Mouse (Mus musculus) heart, adult 11 months (tissue): ENCODE results near the gene Mctp2.
A peak's percentile ranks its signal among the peaks of the same experiment; 100 is the strongest.

Experiments used
- DNase-seq: peaks from one replicate; pipeline ENCODE4 v3.0.0; 2022

The Mctp2 gene

DNA sequence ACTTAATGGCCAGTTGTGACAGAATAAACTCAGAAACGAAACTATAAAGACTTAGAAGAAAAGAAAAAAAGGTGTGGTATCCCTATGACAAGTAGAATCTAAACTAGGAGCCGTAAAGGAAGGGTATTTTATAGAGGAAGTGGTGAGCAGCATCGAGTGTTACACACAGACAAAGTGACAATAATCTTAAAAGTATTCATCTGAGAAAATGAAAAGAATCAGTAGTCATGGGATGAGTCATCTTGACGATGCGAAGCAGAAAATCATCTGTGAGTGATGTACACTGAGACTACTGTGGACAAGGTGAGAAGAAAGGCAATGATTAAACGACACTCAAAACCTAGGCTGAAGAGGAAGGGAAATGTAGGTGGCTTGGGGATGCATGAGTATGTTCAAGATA lies 36.4 kb downstream of the Mctp2 start:
- no peak for DNase-seq

DNA sequence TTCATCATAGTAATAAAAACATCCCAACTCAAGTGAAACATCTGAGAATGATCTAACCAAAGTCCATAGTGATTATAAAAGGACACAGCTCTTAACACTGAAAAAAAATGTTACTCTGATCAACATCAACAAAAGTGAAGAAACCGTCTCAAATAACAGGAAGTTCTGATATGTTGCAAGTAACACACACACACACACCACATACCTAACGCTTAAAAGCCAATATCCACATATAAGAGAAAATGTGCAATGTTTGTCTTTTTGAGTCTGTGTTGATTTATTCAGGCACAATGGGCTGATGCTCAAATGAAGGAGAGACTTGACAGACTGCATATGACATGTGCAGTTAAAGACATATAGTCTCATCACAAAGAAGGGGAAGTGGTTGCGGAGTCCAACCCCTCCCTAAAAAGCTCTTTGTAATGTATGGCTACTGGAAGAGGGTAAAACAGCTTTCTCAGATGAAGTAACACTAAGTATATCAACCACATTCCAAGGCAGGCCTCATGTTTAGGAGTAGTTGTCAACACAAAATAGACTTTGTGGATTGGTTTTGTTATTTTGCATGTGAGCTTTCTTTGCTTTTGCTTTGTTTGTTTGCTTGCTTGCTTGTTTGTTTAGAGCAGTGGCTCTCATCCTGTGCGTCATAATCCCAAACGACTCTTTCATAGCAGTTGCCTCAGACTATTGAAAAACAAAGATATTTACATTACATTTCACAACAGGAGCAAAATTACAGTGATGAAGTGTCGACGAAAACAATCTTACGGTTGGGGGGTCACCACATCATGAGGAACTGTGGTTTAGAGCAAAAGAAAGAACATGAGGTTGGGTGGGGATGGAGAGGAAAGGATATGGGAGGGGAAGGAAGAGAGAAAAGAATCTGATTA lies 45.4 kb downstream of the Mctp2 start:
- DNase-seq = no peak

DNA sequence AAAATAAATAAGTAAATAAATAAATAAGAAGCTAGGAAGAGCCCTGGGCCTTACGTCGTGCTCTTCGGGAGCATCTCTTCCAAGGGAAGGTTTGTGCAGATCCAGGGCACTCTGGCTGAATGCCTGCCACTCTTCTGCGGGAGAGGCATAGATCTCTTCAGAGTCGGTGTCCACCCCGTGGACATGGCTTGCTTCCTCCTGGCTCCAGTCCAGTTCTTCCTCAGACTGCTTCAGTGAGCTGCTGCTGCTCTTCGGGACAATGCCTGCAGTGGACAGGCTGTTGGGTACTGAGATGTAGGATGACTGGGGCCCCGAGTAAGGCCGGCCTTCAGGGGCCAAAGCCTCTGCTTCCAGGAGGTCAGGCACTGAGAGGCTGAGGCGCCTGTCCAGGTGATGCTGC lies 47.4 kb downstream of the Mctp2 start:
- no peak for DNase-seq

DNA sequence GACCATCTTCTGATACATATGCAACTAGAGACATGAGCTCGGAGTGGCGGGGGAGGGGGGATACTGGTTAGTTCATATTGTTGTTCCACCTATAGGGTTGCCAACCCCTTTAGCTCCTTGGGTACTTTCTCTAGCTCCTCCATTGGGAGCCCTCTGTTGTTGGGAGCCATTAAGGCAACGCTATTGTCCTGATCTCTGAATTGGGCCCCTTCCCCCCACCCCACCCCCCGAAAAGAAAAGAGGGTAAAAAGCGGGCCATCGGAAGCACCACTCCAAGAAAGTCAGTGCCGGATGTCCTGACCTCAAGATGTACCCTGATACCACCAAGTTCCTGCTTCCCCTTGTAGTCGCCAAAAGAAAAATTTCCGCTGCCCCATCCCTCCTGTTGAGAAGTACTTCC lies 56.1 kb downstream of the Mctp2 start:
- DNase-seq = peak; percentile 72

DNA sequence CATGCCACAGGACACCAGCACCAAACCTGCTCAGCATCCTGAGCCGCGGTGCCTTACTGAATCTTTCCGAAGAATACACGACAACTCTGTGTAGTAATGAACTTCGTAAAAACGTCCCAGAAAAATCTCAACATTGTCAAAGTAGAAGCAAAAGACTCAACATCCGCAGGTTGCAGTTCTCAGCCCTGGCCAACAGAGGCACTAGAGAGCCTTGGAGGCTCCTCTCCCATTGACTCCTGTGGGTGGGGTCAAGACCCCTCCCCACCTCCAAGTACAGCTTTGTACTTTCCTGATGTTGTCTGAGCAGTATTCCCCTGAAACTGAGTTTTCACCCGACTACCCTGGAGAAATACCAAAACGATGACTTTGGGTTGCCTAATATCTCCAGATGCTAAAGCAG lies 65.1 kb downstream of the Mctp2 start:
- no peak for DNase-seq

DNA sequence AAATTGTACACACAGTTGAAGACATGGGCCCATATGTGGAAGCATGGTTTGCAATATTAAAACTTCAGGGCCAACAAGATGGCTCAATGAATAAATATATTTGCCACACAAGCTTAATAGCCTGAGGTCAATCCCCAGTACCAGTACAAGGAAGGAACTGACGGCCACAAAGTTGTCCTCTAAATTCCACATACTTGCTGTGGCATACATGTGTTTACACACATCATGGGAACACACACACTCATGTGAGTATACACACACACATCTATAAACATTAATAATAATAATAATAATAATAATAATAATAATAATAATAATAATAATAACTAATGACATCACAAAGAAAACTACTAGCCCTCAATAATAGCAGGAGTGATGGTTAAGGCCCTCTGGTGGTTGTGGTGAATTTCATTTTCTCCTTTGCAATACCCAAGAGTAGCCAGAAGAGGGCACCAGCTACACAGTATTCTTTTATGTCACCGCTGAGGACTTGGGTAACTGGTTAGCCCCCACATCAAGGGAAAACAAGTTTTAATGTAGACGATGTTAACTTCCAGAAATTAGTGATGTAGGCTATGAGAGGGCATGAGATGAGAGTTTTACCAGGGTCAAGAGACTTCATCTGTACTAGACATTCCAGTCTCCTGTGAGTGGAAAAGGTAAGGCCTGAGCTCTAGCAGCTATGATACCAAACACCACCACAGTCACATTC lies 66.5 kb downstream of the Mctp2 start:
- peak; percentile 85 for DNase-seq

DNA sequence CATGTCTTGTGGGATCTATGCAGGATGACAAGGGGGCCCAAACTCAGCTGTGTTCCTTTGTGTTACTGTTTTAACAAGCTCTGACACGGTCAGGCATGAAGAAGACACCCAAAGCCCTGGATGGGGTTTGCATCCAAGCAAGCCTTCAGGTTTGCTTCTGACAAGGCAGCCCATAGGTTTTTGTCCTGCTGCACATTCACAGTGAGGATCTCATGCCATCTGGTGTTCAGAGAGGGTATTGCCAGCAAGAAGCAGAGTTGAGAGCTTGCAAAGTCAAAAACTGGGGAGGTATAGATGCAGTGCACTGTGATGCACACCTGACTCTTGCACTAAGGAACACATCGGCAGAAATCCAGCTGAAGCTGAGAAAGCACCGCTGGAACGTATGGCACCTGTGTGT lies 67.8 kb downstream of the Mctp2 start:
- peak; percentile 89 for DNase-seq

DNA sequence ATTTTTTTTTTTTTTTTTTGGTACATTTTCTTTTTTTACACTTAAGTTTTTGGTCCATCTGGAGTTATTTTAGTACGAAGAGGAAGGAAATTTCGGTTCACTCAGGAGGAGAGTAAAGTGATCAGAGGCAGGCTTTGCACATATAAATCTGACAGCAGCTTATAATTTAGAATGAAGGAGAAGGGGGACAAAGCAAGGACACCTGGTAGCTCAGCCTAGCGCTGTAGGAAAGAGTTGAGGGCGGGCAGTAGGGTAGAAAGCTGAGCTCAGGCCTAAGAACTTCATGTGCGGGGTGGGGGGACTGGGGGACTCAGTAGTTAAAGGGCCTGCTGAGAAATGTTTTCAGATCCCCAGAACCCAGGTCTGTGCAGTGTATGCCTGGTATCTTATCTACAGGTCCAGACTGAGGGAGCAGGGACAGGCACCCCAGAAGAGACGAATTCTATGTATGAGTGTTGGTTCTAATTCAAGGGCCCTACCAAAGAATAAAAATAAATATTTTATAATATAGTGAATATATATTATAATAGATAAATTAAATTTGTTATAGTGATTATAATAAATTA lies 71.9 kb downstream of the Mctp2 start:
- DNase-seq = no peak

DNA sequence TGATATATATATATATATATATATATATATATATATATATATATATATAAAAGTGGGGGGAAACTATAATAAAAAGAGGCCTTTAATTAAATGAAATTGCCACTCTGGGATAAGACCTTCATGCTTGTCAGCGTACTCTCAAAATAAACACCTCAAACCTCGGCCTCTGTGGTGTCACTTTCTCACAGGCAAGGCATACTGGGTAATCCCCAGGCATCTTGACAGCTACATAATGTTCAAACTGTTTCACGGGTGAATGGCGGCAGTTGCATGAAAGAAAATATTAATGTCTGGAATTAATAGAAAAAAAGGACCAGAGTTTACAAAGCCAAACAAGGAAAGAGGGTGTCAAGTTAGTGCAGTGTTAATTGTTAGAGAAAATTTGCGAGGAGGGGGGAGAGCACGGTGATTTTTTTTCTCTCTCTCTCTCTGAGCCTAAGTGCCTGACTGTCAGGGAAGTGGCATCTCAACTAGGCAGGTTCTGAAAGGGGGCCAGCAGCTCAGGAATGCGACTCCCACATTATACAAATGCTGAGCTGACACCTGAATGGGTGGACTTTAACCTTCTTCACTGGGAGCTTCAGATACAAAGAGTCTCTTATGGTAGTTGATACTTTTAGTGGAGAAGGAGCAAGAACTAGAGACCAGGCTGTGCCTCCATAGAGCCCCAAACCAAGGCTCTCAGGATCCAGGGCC lies 75.1 kb downstream of the Mctp2 start:
- DNase-seq = no peak

DNA sequence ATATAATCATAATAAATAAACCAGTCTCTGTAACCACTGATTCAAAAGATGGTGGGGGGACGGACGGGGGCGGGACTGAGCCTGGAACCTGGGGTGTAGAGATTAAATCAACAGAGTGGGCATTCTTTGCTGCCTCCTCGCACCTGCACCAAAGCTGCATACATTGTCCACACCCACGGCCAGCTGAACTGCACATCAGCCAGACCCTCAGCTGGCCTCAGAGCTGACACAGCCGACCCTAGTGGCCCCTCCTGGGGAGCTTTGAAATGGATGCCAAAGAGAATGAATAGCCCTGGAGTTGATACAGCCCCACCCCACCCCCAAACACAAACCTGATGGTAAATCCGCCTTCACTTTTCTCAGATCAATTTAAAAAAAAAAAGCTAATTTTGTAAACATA lies 76.5 kb downstream of the Mctp2 start:
- no peak for DNase-seq

DNA sequence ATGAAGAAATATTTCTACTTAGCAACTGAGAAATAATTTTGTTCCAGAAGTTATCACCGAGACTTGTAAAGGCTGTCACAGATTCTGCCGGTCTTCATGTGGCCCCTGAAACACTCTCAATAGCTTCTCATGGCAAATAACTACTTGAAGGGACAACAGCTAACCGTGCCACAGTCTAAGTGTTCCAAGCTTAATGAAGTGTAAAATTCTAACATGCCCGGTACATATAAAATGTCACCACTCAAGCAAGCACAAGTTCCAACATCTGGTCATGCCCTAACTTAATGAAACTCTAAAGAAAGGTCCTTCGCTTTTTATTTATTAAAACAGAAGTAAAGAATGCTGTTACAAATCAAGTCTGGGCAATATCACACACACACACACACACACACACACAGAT lies 82.8 kb downstream of the Mctp2 start:
- DNase-seq = no peak

DNA sequence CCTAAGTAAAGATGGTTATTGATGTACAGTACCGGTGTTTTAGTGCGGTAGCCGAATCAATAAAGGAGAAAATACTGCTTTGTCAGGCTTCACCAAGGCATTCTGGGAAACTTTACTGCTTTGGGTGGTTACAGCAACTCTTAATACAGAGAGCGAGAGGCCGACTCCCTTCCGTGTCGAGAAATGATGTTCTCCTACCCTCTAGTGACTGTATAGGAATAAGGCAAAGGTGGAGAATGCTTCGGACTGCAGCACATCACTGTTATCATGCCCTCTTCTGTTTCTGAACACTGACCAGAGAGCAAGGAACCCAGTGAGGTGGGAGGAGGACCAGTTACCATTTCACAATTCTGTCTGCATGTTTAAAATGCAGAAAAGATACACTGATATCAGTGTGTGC lies 83.9 kb downstream of the Mctp2 start:
- DNase-seq = no peak

DNA sequence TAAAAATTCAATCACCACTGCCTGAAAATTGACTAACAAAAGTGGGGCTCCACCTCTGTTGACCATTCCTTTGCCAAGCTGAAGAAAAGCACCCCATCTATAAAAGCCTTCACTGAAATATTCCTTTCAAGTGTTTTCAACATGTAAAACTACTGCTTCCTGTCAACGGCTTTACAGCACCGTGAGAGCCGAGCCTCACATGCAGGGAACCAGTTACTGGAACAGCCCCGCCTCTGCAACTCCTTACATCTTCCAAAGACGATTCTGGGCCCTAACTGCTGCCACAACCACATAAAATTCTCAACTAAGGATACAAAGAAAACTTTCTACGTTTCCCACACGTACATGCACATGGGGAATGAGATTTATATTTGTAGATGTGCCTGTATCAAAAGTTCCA lies 88.4 kb downstream of the Mctp2 start:
- no peak for DNase-seq

DNA sequence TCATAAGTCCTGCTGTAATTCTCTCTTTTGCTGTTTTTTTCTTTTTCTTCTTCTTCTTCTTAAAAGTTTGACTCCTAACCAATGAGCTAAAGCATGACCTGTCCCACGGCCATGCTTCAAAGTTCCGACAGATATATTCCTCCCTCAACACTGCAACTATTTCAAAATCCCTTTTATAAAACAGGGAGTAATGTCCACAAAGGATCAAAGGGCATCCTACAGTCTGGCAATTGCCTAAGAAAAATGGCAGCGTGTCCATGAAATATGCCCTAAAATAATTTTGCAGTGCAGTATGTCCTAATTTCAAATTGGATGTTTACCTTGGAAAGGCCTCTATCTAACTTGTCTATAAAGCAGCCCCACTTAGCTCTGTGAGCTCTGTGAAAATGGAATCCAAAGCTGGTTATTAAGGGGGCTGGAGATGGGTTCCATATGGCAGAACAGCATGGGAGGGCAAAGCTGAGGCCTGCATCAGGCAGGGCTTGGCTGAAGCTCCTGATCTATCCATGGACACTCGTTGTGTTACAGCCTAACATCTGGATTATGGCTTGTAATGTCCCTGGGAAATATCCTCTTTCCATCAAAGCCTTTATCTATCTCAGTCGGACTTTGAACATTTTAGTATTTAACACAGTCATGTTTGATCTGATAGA lies 90.7 kb downstream of the Mctp2 start:
- no peak for DNase-seq

DNA sequence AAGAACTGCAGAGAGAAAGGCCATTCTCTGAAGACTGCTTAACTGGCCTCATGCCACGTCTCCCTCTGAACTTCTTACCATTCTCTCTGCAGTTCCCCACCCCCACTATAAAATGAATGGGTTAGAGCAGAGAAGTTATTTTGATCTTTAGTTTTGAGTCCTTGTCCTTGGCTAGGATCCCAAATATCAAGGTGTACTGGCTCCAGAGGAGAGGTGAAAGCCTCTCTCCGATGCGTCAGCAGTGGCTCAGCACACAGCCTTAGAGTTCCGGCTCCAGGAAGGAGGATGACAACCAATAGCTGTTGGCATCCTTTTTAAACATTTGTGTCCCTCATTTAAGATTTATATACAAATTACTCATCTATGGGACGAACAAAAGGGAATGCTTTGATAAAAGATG lies 96.2 kb downstream of the Mctp2 start:
- DNase-seq = no peak

DNA sequence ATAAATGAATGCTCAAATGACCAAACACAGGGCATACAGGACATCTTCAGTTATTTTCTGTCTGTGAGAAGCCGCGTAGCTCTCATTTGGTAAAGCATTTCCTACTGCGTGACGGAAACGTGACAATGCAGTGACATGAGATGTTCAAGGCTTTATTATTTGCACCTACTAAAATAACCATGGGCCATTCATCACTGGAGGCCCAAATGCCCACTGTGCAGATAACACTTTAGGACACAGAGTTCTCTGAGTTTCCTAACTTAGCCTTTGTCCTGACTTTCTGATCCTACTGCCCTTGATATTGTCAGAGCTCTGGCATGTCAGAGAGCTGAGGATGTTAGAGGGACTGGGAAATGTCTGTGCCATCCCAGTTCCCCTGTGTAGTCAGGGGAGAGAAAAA lies 97.1 kb downstream of the Mctp2 start:
- no peak for DNase-seq

DNA sequence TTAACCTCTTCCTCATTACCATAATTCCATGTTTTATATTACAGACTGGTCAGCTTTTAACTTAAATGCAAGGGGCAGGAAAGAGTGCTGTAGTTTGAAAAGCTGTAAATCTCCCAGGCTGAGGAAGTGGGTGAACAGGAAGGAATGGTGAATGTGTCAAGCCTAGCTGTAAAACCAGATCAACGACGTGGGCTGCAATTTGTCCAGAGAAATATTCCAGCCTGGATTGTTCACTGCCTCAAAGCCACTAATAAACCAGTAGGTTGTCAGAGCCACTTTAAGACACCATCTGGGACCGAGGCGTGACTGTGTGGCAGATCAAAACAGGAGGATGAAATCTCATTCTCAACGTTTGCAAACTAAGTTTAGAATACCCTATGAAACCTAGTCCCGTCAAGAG lies 99.6 kb downstream of the Mctp2 start:
- DNase-seq = no peak

DNA sequence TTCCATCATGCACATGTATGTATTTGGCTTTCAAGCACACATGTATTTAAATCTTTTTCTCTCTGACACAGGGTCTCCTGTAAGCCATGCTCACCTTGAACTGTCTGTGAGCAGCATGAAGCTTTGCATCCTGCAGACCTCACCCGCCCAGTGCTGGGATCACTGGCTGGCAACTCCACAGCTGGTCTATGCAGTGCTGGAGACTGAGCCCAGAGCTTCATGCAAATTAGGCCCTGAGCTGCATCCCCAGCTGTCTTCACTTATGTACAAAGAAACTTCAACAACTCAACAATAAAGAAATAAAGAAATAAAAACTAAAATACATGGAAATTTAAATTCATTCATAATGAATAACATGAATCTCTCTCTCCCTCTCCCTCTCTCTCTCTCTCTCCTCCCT lies 110.7 kb downstream of the Mctp2 start:
- DNase-seq = no peak

DNA sequence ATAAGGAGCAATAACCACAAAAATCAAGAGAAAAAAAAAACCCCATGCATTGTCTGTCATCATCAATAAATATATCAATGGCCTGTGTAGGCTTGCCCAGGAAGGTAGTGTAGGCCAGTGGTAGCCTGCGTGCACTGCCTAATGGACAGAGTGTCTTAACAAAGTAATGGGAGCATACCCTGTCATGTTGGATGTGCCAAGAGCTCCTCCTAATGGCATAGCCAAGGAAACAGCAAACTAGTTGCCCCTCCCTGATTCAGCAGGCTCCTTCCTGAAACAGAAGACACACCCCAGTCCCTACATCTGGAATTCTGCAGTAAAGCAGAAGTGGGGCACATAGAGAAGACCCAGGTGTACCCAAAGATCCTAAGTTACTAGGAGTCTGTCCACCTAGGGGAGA lies 113.1 kb downstream of the Mctp2 start:
- peak; percentile 93 for DNase-seq

DNA sequence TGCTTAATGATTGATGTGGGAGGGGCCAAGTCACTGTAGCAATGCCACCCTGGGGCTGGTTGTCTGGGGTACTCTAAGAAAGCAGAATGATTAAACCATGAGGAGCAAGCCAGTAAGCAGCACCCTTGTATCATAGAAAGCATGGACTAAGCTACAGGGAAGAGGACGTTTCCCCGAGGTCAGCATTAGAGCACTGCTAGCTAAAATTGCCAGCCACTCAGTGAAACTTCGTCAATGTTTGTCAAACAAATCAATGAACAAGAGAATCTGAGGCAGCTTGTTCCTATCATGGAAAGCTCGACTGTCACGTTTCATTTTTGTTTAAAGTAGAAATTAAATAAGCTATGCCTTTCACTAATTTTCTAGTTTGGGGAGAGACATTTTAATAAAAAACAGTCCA lies 124.8 kb downstream of the Mctp2 start:
- no peak for DNase-seq

DNA sequence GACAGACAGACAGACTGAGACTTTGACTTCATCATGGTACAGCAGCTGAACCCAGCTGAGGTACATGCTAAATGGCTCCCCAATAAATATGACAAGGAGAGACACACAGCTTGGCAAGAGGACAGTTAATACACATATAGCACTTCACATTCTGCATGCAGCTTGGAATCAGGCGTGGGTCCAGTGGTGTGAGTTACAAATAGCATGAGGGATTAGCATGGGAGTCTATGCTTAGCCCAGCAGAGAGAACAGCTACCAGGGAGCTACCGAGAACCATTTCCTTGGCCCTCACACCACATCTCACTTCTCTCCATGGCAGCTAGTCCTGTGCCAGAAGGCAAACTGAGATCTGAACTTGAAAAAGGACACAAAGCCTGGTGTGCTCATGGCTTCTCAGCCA lies 137.1 kb downstream of the Mctp2 start:
- DNase-seq = no peak

DNA sequence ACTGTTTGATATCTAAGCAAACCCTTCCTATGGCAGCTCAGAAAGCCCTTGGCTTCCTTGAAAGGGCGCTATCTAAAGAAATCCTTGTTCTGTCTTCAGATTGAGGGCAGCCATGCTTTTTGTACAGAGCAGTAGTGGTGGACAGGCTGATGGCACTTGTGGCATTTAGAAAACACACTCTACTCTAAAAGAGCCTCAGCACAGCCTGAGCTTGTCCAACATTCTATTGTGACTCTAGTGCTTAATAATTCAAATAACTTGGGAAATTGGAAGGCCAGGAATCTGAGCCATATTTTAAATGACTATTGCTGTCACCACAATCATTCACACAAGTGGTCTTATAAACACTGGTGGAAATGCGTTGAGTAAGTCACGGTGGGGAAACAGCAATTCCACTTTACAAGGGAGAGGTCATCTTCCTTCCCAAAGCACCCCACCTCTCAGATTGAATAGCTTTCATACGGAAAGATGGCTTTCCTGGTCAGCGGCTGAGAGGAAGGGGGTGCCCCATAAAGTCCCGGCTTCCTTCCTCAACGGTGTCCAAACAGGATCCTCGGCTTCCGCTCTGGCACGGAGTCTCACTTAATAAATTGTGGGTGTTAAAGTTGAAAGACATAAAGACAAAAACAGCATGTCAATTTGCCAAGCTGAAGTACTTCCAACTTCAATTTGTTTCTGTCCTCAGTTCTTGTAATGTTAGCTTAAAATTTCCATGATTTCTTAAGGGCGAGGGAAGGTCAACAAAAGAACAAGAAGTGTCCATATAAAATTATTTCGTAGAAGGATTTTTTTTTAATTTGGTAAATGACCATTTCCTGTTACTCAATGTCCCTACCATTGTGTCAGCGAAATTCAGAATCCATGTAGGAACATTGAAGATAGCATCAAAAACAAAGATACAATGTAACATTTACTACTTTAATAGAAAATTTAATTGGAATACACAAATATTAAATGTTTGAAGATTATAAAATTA lies 140.4 kb downstream of the Mctp2 start:
- DNase-seq = peak; percentile 99
